Mouse (Mus musculus): Measurements from ENCODE around the gene Vnn1. TPM values are rescaled to one million over a fixed set of nuclear protein-coding genes. Genes with fewer than 3 reads are reported as not detected.

Vnn1 gene
- total RNA-seq (2015) (not detected in 2 replicates), total RNA-seq (2017) (not detected in 2 replicates)

- ATAC-seq (ENCODE audit: poor library complexity, severe bottlenecking) = no peak
Observed at GRCm38 (mm10) chr10:23894601-23895349, at the start of gene Vnn1. TSS of gene Vnn1 (plus strand) at chr10:23894688.

- ATAC-seq (ENCODE audit: poor library complexity, severe bottlenecking) = peak; percentile 98
Observed at GRCm38 (mm10) chr10:23851228-23851912, 43.1 kb upstream of the Vnn1 start, which contains the start of gene Vnn3. TSS of gene Vnn3 (plus strand) at chr10:23851462.

GRCm38 (mm10) chr10:23852096-23852495 is 42.4 kb upstream of the Vnn1 start:
- ATAC-seq (ENCODE audit: poor library complexity, severe bottlenecking) = no peak

DNA sequence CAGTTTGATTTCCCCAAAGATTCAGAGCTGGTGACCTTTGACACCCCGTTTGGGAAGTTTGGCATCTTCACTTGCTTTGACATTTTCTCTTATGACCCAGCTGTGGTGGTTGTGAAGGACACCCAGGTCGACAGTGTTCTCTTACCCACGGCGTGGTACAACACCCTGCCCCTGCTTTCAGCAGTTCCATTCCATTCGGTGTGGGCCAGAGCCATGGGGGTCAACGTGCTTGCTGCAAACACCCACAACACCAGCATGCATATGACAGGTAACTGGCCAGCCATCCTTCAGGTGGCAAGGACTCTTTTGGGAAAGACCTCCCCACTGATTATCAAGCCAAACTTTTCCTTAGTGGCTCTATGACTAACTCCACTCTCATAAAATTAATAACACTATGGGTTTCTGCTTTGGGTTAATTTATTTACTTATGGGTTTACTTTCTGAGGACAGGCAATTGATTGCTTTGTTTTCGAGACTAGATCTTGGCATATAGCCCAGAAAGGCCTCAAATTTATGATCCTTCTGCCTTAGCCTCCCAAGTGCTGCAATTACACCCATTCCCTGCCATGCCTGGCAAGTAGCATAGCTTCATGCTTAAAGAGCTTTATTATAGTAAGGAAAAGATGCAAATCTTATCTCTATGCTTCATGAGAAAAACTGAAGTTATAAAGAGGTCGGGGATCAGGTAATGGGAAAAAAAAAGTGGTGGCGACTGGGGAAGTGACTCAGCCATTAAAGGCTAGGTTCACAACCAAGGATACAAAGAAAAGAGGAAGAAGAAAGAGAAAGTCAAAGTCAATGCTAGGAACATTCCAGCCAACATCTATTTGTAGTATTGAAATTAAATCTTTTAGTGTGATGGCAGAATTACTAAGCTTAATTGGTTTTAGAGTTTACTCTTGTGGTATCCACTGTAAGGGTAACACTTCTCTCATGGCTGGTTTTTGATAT is 29.9 kb upstream of the Vnn1 start:
- peak; percentile 69 for ATAC-seq (ENCODE audit: poor library complexity, severe bottlenecking)

DNA sequence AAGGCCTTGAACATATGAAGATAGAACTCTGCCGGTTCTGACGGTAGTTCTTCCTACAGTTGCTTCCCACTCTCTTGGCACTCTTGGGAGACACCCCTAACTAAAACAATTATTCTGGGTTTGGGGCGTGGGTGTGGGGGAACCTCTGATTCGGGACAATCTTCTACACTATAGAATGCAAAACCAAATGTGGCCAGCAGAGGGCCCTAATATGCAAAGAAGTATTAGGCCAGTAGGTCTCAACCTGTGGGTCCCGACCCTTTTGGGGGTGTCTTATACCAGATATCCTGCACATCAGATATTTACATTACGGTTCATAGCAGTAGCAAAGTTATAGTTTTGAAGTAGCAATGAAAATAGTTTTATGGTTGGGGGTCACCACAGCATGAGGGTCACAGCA is 13.8 kb upstream of the Vnn1 start:
- ATAC-seq (ENCODE audit: poor library complexity, severe bottlenecking) = no peak

DNA sequence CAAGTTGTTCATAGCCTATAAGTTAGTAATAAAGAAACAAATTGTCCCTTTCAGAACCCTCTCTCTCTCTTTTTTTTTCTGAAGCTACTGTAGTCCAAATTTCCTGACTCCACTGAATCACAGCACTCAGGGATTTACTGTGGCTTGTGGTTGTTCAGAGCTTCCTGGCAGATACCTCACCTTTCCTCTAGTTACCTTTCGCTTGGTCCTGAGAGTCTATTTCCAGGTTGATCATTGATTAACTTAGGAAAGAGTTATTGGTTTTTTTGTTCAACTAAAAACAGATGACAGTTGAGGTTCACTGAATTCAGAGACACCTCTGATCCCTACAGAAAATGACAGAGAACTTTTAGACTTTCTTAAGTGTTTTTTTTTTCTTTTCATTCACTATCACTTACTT is 9.6 kb upstream of the Vnn1 start:
- no peak for ATAC-seq (ENCODE audit: poor library complexity, severe bottlenecking)

GRCm38 (mm10) chr10:23886060-23886459 is 8.4 kb upstream of the Vnn1 start:
- no peak for ATAC-seq (ENCODE audit: poor library complexity, severe bottlenecking)

DNA sequence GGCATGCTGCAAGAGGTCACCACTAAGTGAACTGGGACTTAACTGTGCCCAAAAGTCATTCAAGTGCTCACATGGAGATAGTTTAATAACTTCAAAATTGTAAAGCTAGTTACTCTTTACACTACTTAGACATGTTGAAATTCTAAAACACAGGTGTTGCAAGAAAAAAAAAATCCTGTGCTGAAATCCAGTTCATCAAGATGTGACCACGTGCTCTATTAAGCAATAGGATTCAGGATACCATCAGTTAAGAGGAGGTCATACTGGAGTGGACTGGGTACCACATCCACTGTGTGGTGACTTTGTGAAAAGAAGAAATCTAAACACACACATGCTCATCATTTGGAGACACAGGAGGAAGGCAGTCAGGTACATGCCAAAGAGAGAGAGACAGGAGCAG is 1.5 kb upstream of the Vnn1 start:
- ATAC-seq (ENCODE audit: poor library complexity, severe bottlenecking) = no peak

DNA sequence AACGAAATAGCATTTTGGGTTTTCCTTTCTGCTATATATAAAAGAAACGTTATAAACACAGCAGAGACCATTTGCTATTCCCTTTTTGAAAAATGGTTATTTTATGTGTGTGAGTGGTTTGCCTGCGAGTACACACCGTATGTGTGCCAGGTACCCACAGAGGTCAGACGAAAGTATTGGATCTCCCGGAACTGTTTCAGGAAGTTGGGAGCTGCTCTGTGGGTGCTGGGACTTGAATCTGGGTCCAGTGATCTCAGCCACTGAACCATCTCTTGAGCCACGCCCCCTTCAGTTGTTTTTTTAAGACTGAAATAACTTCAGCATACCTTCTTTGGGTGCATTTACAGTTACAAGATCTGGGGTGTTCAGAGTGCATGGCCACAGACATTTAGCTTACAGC is 888 bp downstream of the Vnn1 start:
- no peak for ATAC-seq (ENCODE audit: poor library complexity, severe bottlenecking)

GRCm38 (mm10) chr10:23901119-23901518 is 6.6 kb downstream of the Vnn1 start:
- ATAC-seq (ENCODE audit: poor library complexity, severe bottlenecking) = no peak

- no peak for ATAC-seq (ENCODE audit: poor library complexity, severe bottlenecking)
Observed at GRCm38 (mm10) chr10:23905661-23906060, 11.2 kb downstream of the Vnn1 start.

DNA sequence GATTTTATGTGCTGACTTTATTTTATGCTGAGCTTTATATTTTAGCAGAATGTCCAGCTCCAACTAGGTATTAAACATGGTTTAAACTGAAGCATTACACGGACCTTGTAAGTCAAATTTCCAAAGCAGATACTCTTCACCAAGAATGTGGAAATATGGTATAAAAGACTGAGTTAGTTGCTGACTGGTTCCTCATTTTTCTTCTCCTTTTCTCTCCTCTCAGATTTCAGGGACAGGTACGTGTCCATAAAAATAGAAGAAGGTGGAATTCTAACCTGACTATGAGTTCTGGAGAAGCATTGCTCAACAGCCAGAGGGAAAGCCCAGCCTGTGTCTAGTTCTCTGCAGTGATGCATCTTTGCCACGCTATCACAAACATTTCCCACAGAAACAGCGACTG is 25.6 kb downstream of the Vnn1 start, which contains the start of gene Taar1:
Gene Taar1 (plus strand): TSS at position 301 of the 400 bp plus-strand sequence.
- no peak for ATAC-seq (ENCODE audit: poor library complexity, severe bottlenecking)

DNA sequence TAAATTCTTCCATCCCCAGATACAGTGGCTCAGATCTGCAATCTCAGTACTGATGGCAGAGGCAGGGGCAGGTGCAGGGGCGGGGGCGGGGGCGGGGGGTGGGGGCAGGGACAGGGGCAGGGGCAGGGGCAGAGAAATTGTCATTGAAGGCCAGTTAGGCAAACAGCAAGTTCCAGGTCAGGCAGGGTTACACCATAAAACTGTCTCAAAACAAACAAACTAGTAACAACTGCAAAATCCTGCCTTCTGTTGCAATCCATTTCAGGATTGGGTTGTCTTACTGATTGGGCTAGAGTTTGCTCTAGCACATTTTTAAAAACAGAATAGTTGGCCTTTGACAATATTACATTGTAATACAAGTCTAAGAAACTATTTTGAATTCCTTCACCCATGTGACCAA is 28.0 kb downstream of the Vnn1 start:
- no peak for ATAC-seq (ENCODE audit: poor library complexity, severe bottlenecking)

- no peak for ATAC-seq (ENCODE audit: poor library complexity, severe bottlenecking)
Observed at GRCm38 (mm10) chr10:23923941-23924340, 29.5 kb downstream of the Vnn1 start.

DNA sequence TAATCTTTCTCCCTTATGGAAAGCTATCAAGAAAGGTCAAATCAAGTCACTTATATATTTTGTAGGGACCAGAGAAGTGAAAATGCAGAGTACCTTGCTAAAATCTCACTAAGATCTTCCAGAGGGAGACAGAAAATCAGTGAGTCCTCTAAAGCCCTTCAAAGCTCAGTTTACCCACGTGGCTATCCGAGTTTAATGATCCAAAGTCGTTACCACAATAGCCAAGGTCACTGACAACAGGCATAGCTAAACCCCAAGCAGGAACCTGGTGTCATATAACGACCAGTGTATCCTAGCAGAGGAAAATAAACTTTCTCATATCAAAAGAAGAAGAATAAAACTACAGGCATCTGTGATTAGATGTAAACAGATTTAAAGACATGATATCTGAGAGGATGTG is 43.1 kb downstream of the Vnn1 start:
- ATAC-seq (ENCODE audit: poor library complexity, severe bottlenecking) = no peak

- no peak for ATAC-seq (ENCODE audit: poor library complexity, severe bottlenecking)
Observed at GRCm38 (mm10) chr10:23938312-23938711, 43.8 kb downstream of the Vnn1 start, which contains the start of gene Taar2. TSS of gene Taar2 (plus strand) at chr10:23938572.

DNA sequence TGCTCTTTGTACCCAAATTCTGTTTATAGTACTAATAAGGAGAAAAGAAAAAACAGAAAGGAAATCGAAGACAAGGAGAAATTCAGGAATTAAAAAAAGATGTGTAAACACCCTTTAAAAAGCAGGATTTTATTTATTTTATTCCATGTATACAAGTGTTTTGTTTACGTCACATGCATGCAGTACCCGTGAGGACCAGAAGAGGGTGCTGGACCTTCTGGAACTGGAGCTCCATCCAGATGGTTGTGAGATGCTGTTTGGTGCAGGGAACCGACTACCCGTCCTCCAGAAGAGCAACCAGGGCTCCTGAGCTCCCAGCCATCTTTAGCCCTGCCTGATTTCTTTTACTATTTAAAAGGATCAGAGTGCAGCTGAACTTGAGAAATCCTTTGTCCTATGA is 48.0 kb downstream of the Vnn1 start:
- ATAC-seq (ENCODE audit: poor library complexity, severe bottlenecking) = no peak

- no peak for ATAC-seq (ENCODE audit: poor library complexity, severe bottlenecking)
Observed at GRCm38 (mm10) chr10:23948026-23948425, 53.5 kb downstream of the Vnn1 start.

GRCm38 (mm10) chr10:23949508-23950005 is 55.1 kb downstream of the Vnn1 start, which contains the start of gene Taar3:
TSS of gene Taar3 (plus strand) at chr10:23949558.
- no peak for ATAC-seq (ENCODE audit: poor library complexity, severe bottlenecking)

DNA sequence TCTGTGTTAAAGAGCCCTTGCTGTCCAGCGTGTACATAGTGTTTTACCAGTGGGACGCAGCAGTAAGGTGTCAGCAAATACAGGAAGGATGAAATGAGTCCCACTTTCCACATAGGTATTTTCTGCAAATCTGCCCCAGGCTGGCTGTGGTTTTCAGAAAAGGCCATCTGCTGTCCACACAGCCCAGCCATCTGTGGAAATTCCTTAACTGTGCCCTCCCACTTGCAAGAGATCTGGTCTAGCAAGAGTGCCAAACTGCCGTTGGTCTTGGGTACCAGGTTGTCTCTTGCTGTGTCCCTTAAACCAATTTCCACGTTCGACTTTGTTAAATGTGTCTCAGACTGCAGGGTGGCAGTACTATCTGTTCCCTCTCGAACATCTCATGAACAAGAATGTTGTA is 57.2 kb downstream of the Vnn1 start:
- ATAC-seq (ENCODE audit: poor library complexity, severe bottlenecking) = no peak

Measured in megakaryocyte, adult 5-6 weeks (primary cell).